Mouse (Mus musculus) liver, adult 2 months (tissue): ENCODE results near the gene Pappa.

Experiments
- CTCF ChIP-seq: fragments of 200-500 bp; IDR thresholded peaks from 2 replicates; pipeline ENCODE4 v1.5.1; 2011; ENCODE audit warnings: low read depth, low read length, control low read depth
- POLR2A ChIP-seq: fragments of 200-500 bp; IDR thresholded peaks from 2 replicates; pipeline ENCODE4 v1.6.1; 2011; ENCODE audit warnings: low read length, control low read depth; ENCODE audit not compliant: insufficient read depth; ENCODE audit errors: extremely low read depth

DNA sequence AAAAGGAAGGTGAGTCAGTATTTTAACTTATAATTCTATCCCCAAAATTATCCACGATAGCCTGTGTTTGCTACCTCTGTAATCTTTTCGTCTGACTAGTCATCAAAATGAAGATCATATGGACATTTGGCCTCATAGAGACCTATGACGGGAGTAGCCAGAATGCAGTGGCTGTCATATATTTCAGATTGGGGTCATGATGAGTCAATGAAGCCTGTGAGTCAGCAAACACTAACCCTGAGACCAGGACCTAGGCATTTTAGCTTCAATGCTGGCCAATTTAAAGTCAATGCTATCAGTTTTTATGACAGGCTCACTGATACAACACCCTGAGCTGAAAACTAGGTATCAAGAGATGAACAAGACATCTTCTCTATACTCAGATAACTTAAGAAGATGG lies 50.5 kb downstream of the Pappa start:
- TF ChIP-seq CTCF = no peak
- no peak for TF ChIP-seq POLR2A
